Mouse (Mus musculus) brain, embryonic 14.5 days (tissue): ENCODE data around the gene Flot2.
A peak's percentile ranks its signal among the peaks of the same experiment; 100 is the strongest.

Experiments
- CTCF ChIP-seq: fragments of 200-500 bp; IDR thresholded peaks from 2 replicates; pipeline ENCODE4 v1.5.1; 2012; ENCODE audit warnings: inconsistent platforms, mild to moderate bottlenecking, moderate library complexity, borderline replicate concordance; ENCODE audit not compliant: insufficient read depth, insufficient read length; ENCODE audit errors: extremely low read depth
- POLR2A ChIP-seq: fragments of 200-500 bp; IDR thresholded peaks from 2 replicates; pipeline ENCODE4 v1.6.1; 2012; ENCODE audit warnings: mild to moderate bottlenecking, inconsistent platforms, borderline replicate concordance; ENCODE audit not compliant: poor library complexity, insufficient read depth, insufficient read length, severe bottlenecking; ENCODE audit errors: extremely low read depth

GRCm38 (mm10) chr11:78031947-78032808, 5.6 kb upstream of the Flot2 start, which contains the start of gene Dhrs13:
- TF ChIP-seq POLR2A (peak; percentile 84), CTCF (peak; percentile 89)
